Mouse (Mus musculus) fat pad, adult 2 months (tissue): ENCODE measurements around the gene Ambn.
"Not testable (repeated sequence)": the region's sequence is repeated elsewhere in the genome, so short reads cannot be mapped to it uniquely, and the experiment has no call there.

Experiments used
- DNase-seq: peaks from one replicate; pipeline ENCODE4 v3.0.0-alpha.2; 2011; ENCODE audit warnings: low read depth, low spot score; ENCODE audit errors: extremely low read depth

Gene Ambn

DNA sequence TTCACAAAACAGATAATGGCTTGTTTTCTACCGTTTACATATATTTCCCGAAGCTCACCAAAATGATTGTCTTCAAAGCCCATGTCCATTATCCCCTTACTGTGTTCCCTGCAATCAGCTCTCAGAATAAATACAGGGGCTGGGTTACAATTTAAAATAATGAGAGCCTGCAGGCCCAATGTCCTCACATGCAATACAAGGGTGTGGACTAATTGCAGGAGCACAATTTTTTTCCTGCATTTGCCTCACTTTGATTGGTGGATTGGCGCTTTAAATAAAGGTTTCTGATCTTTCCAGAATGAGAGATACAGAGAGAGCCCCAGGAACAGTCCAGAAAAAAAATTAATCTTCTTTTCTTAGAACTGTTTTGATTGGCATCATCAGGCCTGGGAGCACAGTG lies at the start of gene Ambn:
Ambn (plus strand) TSS at position 301 of the 400 bp plus-strand sequence.
- DNase-seq, result no peak

DNA sequence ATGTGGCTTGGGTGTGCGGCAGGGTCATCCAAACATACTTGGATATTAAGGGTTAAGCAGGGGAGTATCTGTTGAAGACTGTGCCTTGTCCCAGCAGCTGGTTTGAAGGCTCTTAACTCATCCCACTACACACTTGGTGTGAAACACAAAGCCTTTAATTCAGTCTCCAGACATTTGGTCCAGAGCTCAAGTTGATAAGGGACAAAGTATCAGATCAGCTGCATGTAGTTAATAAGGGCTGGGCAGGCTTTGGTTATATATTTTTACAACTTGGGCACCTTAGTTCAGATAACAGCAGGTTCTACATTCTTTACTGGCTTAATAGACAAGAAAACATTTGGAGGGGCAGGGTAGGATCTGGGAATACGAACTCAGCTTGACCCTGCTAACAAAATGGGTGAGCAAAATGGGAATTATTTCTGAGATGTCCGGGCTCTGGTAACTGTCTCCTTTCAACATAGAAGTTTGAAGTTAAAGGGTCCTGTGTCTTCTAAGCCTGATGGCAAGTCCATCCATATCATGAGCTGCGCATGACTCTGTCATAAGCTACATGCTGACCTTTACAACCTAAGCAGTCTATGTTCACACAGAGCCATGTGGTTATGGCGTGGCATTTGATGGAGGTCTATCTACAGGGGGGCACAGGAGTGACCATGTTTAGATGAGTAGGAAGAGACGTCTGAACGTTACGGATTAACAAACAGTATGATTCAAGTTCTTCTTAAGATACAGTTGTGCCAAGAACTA lies 35.3 kb upstream of the Ambn start:
- DNase-seq, result no peak

DNA sequence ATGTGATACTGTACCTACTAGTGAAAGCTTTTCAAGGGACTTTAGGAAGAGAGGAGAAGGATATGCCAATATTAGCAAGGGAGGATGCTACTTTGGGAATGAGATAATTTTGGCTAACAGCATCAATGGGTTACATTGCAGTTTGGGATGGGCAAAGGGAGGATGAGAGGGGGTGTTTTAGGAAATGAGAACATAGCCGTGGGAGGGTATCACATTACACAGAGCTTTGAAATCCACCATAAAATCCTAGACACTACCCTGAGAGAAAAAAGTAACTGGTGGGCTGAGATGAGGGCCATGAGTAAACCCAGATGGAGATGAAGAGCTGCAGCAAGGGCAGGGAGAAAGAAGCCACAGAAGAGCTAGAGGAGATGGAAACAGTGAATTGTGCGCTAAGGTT lies 30.9 kb upstream of the Ambn start:
- DNase-seq, result not testable (repeated sequence)

DNA sequence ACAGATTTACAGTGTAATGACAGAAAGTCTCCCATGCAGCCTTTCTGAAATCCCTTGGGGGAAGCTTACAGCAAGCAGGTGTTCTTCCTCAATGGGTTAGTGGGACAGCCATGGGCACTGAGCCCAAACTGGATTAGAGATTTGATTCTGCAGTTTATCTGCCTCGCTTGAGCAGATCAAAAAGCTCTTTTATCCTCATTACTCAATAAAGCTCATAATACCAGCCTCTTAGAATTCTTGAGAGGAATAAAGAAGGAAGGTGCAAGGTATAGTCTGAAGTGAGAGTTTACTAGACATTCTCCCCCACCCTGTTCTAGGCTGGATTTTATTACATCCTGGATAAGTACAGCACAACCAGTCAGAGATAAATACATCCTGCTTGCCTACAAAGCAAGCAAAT lies 29.0 kb upstream of the Ambn start:
- no peak for DNase-seq

DNA sequence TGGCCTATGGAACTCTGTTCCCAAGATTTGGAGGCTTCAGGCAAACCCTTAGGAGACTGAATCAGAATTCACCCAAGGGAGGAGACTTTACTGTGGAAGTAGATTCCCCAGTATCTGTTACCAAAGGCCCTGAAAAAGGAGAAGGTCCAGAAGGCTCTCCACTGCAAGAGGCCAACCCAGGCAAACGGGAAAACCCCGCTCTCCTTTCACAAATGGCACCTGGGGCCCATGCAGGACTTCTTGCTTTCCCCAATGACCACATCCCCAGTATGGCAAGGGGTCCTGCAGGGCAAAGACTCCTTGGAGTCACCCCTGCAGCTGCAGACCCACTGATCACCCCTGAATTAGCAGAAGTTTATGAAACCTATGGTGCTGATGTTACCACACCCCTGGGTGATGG lies 11.7 kb downstream of the Ambn start:
- DNase-seq, result no peak

DNA sequence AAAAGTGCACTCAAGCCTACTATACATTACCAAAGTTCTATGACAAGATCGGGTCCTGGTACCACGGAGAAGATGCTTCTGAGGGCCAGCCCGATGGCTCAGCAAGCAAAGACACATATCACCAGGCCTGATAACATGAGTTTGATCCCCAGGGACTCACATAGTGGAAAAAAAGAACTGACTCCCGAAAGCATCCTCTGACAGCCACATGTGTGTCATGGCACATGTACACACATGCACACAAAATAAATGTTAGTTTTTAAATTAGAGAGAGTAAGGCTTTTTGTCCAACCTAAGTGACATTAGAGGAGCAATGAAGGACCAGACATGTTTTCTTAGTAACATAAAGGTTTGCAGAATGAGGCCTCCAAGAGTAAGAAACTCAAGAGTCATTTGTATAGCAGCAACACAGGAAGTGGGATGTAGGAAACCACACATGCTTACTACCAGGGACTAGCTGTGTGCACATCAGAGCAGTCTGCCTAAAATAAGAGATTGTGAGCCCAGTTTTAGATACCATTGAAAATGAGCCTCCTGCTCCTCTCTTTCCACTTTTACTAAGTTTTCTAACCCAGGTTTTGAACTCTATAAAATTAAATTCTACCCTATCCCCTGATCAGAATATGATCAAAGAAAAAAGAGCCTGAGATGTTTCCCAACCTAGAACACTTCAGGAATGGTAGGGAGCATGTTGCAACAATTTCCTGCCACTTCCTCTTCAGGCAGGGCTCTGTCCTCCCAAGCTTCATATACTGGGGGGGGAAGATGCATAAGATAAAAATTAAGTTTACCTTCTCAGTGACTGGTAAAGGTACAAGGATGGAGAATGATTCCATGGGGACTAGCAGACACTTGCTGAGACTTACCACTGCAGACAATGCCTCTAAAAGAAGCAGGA lies 13.3 kb downstream of the Ambn start:
- no peak for DNase-seq

DNA sequence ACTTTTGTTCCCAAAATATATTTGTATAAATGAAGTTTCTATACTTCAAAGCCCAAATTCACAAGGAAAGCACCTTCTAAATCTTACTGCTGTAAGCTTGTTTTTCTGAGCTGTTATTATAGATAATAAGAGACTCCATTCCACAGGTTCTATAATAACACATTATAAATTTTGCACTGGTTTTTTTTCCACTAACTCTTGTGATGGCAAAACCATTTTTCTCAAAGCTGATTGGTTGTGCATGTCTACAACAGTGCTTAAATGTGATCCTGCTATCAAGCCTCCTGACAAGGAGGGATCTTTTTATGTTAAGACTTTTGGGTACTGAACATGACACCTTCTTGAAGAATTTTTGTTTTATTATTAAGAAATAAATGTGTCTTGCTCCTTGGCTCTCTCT lies 31.9 kb downstream of the Ambn start, which contains the start of gene Enam:
Enam (plus strand) TSS at position 301 of the 400 bp plus-strand sequence.
- no peak for DNase-seq

DNA sequence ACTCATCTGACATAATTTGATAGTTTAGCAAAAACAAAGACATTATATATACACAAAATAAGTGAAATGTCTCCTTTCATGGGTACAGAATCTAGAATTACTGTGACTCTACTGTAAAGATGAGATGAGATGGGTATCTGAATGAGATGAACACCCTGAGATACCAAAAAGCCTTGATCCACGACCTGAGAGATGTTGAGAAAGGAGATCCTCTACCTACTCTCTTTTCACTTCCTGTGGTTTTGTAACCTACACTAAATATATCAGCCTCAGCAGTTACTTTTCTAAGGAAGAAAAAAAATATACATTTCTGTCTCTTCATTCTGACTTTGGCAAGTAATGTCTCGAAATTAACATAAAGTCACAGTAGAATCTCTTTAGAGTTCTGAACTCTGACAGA lies 33.2 kb downstream of the Ambn start:
- no peak for DNase-seq

DNA sequence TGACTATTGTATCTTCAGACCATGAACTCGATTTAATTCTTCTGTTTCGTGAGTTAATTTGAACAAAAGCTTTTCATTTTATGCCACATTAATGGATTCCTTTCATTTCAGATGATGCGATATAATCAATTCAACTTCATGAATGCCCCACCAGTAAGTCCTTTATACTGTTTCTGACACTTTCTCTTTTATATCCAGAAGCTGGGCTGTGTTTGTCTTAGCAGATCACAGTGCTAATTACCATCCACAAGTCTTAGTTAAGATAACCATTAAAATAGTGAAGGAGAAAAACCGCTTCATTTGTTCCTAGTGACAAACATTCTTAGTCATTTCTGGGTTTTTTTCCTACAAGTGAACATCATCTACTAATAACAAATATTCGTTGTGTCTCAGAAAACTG lies 35.3 kb downstream of the Ambn start:
- no peak for DNase-seq

DNA sequence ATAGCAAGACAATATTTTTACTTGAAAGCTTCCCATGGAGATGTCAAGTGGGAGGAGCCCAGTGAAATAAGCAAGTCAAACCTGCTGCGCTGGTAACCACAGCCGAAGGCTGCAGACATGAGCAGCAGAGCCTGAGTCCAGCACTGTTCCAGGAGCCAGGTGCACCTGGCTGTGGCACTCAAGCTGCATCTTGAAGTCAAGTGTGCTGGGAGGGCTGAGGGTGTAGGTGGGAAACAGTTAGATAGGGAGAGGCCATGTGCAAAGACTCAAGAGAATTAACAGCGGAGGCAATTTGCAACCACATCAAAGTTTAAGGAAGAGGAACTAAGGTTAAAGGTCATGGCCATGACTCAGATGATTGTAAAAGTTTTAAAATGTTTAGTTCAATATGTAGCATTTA lies 44.0 kb downstream of the Ambn start:
- DNase-seq, result no peak

DNA sequence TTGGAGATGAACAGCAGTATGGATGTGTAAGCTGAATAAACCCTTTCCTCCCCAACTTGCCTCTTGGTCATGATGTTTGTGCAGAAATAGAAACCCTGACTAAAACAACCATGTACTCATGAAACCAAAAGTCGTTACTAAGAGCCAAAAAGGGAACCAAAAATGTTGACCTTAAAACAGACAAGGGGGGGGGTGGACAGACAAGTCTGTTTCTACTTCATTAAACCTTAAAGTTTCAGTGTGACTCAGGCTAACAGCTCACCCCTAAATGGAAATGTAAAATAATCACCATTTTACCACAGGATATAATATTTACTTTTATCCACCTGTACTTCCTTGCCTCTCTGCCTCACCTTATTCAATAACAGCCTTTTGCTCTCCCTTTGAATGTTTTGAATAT lies 52.8 kb downstream of the Ambn start:
- no peak for DNase-seq

DNA sequence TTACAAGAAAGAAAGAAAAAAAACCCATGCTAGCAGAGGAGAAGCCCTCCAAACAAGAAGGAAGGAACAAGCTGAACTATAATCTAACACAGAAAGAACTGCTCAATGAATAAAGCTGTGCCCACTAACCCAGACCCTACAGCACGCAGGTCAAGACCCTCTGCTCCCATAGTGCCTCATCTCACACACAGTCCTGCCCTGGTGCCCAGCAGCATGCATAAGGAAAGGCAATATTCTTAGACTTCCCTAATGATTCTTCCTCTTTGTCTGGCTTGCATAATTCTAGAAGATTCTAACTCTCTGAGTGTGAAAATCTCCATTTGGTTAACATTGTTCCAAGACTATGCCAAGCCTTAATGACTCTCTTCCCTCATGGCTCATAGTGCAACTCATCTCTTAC lies 53.2 kb downstream of the Ambn start:
- DNase-seq, result no peak
